Mouse (Mus musculus) midbrain, embryonic 14.5 days (tissue): ENCODE data around the gene Sertm1. TPM values are rescaled to one million over a fixed set of nuclear protein-coding genes. Genes with fewer than 3 reads are reported as not detected.

ENCODE experiments used
- ATAC-seq: fragments of 200-750 bp; cut with Nextera tagmentation; 2 replicates; pipeline ENCODE4 v1.8.0; 2017; ENCODE audit warnings: moderate number of reproducible peaks, moderate library complexity; ENCODE audit not compliant: low FRiP score, low TSS enrichment
- DNase-seq: peaks from one replicate; pipeline ENCODE4 v3.0.0-alpha.2; 2015
- H3K27ac ChIP-seq: fragments of 300-500 bp; sonication (generic); replicated peaks from 2 replicates; pipeline ENCODE4 v1.5.1; 2014; ENCODE audit warnings: mild to moderate bottlenecking, low read depth, low read length, moderate library complexity
- H3K27me3 ChIP-seq: fragments of 300-500 bp; sonication (generic); 2 replicates; pipeline ENCODE4 v1.6.1; 2014; ENCODE audit warnings: low read length, control low read depth, mixed read lengths; ENCODE audit not compliant: control insufficient read depth, insufficient read depth
- H3K36me3 ChIP-seq: fragments of 300-500 bp; sonication (generic); 2 replicates; pipeline ENCODE4 v1.6.1; 2014; ENCODE audit warnings: low read length, control low read depth; ENCODE audit not compliant: control insufficient read depth, insufficient read depth
- H3K4me1 ChIP-seq: fragments of 300-500 bp; sonication (generic); 2 replicates; pipeline ENCODE4 v1.6.1; 2014; ENCODE audit warnings: mild to moderate bottlenecking, antibody characterized with exemption, low read length, control low read depth; ENCODE audit not compliant: control insufficient read depth, insufficient read depth
- H3K4me2 ChIP-seq: fragments of 300-500 bp; sonication (generic); 2 replicates; pipeline ENCODE4 v1.6.1; 2014; ENCODE audit warnings: mild to moderate bottlenecking, low read length, moderate library complexity
- H3K4me3 ChIP-seq: fragments of 300-500 bp; sonication (generic); replicated peaks from 2 replicates; pipeline ENCODE4 v1.5.1; 2014; ENCODE audit warnings: low read depth, low read length
- H3K9ac ChIP-seq: fragments of 300-500 bp; sonication (generic); replicated peaks from 2 replicates; pipeline ENCODE4 v1.6.1; 2014; ENCODE audit warnings: mild to moderate bottlenecking, low read length, moderate library complexity
- H3K9me3 ChIP-seq: fragments of 300-500 bp; sonication (generic); 2 replicates; pipeline ENCODE4 v1.6.1; 2016; ENCODE audit warnings: low read length, control low read depth, mixed read lengths; ENCODE audit not compliant: control insufficient read depth
- WGBS: fragments of 180-500 bp; shearing (Covaris S2); extraction: QIAGEN DNeasy Blood & Tissue Kit; methylation state at CpG from one replicate; pipeline ENCODE4 v1.1.7; 2014; 5-methylcytosine and 5-hydroxymethylcytosine counted together
- polyA plus RNA-seq: library from polyadenylated mRNA; unstranded; fragments of >200 nt; fragmentation: Nextera tagmentation; extraction: Ambion mirVana; gene quantifications from 2 replicates; pipeline ENCODE4 v1.2.1, GENCODE M21; 2014

Sertm1 gene
- polyA plus RNA-seq, result 1.3 and 2.7 TPM in 2 replicates

DNA sequence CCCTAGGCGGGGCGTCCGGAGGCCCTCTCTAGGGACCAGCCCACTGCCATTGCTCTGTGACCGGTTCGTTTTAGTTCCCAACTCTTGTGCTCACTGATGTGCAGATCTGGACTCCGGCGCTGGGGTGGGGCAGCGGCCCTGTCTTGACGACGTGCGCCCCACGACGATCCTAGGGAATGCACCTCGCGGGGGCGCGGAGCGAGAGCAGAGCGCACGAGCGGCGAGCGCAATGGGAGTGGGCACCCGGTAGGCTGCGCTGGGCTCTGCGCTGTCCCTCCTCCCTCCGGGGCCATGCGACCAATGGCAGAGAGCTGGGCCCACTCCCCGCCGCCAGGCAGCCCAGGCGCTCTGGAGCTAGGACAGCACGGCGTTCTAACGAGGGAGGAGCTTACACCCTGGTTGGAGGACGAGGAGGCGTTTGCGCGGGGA is at the start of gene Sertm1:
Gene Sertm1, minus strand, starts transcription at position 245 of the 429 bp plus-strand sequence.
- H3K27ac ChIP-seq, result no peak within 1 kb of the TSS
- peak; percentile 97 for ATAC-seq
- no peaks in the 10 kb centered on the region for H3K36me3 ChIP-seq
- peak within 1 kb of the TSS; percentile 54 for H3K4me3 ChIP-seq
- WGBS, result 0% methylated on average over 38 of the region's 38 CpGs
- peaks cover 19% of the 10 kb centered on the region for H3K27me3 ChIP-seq
- peak; percentile 86 for DNase-seq
- H3K4me1 ChIP-seq, result peaks cover 10% of the 10 kb centered on the region; the same call in 1 of the 2 replicates
- H3K4me2 ChIP-seq, result peak within 1 kb of the TSS; percentile 95
- H3K9me3 ChIP-seq, result no peaks in the 10 kb centered on the region
- peak within 1 kb of the TSS; percentile 60 for H3K9ac ChIP-seq

DNA sequence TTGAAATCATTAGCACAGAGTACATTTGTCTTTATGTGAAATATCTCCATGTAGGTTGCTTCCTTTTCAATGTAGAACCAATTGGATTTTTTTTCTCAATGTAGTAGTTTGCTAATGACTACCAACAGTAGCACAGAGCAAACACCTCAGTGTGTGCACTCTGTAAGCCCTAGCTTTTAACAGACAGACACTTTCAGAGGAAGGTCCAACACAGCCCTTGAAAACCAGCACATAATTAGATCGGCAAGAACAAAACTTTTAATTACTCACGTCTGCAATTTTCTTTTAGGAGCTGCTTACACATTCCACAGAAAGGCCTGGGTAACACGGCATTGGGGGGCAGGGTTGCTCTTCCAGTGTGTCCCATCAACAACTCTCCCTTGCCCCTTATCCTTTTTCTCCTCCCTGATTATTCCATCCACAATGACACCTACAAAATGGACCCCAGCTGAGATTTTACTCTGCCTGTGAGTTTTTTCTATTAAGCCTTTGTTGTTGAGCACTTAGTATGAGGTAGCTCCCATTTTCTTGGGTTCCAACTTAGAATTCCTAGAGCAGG is 49.3 kb upstream of the Sertm1 start:
- no peak overlapping the region for H3K4me2 ChIP-seq

DNA sequence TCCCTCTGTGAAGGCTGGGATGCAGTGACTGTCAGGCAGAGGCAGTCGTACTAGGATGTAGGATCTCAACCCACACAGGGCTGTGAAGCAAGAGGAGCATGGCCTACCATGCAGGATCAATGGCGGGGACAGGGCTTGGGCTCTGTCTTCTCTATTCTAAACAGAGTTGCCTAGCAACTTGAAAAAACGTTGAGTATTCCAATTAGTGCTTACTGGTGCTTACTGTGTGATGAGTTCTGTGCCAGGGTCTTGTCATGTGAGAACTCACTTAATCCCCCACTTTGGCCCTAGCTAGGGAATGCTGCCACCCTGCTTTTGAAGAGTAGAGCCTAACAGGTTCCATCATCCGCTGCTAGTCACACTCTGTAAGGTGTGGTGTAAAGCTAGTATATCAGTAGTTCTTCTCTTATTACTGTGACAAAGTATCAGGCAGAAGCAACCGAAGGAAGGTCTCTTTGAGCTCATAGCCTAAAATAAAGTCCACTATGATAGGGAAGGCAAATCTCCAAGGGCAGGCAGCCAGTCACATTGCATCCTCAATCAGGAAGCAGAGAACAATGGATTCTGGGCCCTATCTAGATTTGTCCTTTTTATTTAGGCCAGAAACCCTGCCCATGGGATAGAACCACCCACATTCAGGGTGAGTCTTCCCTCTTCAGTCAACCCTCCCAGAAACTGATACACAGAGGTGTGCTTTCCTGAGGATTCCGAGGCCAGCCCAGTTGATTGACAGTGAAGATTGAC is 27.6 kb upstream of the Sertm1 start:
- H3K4me3 ChIP-seq, result no peak overlapping the region
- H3K9ac ChIP-seq, result no peak overlapping the region
- no peaks in the 10 kb centered on the region for H3K27me3 ChIP-seq
- peak; percentile 25 for DNase-seq
- no peak for ATAC-seq
- no peaks in the 10 kb centered on the region for H3K4me1 ChIP-seq
- H3K27ac ChIP-seq, result no peak overlapping the region
- H3K9me3 ChIP-seq, result no peaks in the 10 kb centered on the region
- no peaks in the 10 kb centered on the region for H3K36me3 ChIP-seq
- WGBS, result 57% methylated on average over 6 of the region's 6 CpGs
- H3K4me2 ChIP-seq, result no peak overlapping the region

More for the DNA sequence above, 49.3 kb upstream of the Sertm1 start:
- H3K27ac ChIP-seq, result no peak overlapping the region
- DNase-seq (no peak), ATAC-seq (no peak)
- H3K27me3 ChIP-seq, result no peaks in the 10 kb centered on the region
- H3K4me3 ChIP-seq, result no peak overlapping the region
- 13% methylated on average over 3 of the region's 3 CpGs for WGBS
- no peaks in the 10 kb centered on the region for H3K9me3 ChIP-seq
- H3K36me3 ChIP-seq, result no peaks in the 10 kb centered on the region
- 0 out of 2 replicates have a peak, but pooled peaks cover 5% of the 10 kb centered on the region for H3K4me1 ChIP-seq
- no peak overlapping the region for H3K9ac ChIP-seq

DNA sequence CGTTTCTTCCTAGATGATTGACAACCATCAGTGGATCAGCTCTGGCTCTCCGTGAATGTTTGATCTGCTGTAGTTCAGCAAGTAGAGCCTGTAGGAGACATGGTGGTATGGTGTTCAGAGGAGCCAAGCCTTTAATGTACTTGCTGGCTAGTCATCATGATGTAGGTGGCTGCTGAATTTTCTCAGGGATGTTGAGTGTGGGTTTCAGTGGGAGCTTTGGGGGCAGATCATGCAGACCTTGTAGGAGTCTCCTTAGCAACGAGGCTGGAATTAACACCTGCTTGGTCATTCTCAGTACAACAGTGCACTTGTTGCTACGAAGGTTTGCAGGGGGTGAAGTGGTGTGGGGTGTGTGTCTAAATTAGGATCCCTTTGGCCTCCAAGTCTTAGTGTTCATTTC is 18.8 kb upstream of the Sertm1 start:
- no peak for ATAC-seq
- H3K27ac ChIP-seq, result no peak overlapping the region
- no peaks in the 10 kb centered on the region for H3K36me3 ChIP-seq
- H3K9ac ChIP-seq, result no peak overlapping the region
- WGBS, result 64% methylated on average over 4 of the region's 4 CpGs
- no peaks in the 10 kb centered on the region for H3K9me3 ChIP-seq
- no peak for DNase-seq
- no peak overlapping the region for H3K4me2 ChIP-seq
- no peaks in the 10 kb centered on the region for H3K4me1 ChIP-seq
- H3K4me3 ChIP-seq, result no peak overlapping the region
- H3K27me3 ChIP-seq, result no peaks in the 10 kb centered on the region

DNA sequence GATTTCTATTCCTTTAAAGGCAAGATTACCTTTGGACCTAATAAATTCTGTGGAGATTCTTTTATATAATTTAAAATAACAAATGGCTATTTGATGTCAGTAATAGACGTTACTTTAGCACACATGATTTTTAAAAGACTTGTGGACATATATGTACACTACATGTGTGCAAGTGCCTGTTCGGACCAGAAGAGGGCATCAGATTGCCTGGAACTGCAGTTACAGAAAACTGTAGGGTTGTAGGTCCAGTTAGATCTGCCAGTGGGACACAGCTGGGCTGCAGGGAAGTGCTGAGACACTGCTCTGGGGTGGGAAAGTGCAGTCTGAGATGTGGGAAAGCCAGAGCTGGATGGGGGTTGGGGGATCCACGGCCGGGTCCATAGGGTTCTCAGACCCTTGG is 16.9 kb upstream of the Sertm1 start:
- Histone ChIP-seq H3K27ac (no peak overlapping the region), H3K9me3 (no peaks in the 10 kb centered on the region), H3K4me2 (no peak overlapping the region), H3K4me1 (no peaks in the 10 kb centered on the region), H3K36me3 (no peaks in the 10 kb centered on the region), H3K27me3 (no peaks in the 10 kb centered on the region), H3K9ac (no peak overlapping the region), H3K4me3 (no peak overlapping the region)
- WGBS, result 95% methylated on average over 4 of the region's 4 CpGs
- DNase-seq (no peak), ATAC-seq (no peak)

DNA sequence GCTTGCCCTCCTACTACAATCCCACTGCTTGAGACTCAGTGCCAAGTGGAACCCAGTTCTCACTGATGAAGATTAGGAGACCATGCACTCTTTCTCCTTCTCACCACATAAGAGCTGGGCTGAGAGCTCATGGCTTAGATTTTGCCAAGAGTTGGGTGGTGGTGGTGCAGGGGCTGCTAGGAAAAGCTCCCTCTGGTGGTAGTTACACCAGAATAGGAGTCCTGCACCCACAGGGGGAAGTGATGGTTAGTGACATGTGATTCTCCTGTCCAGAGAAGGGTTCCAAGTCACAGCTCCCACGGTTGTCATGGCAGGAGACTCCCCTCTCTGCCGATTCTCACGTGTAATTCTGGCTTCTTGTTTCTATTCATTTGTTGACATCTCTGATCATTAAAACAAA is 4.7 kb upstream of the Sertm1 start:
- no peak overlapping the region for H3K27ac ChIP-seq
- no peak overlapping the region for H3K4me2 ChIP-seq
- no peaks in the 10 kb centered on the region for H3K9me3 ChIP-seq
- H3K36me3 ChIP-seq, result no peaks in the 10 kb centered on the region
- H3K4me1 ChIP-seq, result peaks cover 7% of the 10 kb centered on the region; the same call in 1 of the 2 replicates
- DNase-seq (no peak), ATAC-seq (no peak)
- no peak overlapping the region for H3K9ac ChIP-seq
- WGBS, result 67% methylated on average over 3 of the region's 3 CpGs
- peaks cover 10% of the 10 kb centered on the region for H3K27me3 ChIP-seq
- H3K4me3 ChIP-seq, result no peak overlapping the region

DNA sequence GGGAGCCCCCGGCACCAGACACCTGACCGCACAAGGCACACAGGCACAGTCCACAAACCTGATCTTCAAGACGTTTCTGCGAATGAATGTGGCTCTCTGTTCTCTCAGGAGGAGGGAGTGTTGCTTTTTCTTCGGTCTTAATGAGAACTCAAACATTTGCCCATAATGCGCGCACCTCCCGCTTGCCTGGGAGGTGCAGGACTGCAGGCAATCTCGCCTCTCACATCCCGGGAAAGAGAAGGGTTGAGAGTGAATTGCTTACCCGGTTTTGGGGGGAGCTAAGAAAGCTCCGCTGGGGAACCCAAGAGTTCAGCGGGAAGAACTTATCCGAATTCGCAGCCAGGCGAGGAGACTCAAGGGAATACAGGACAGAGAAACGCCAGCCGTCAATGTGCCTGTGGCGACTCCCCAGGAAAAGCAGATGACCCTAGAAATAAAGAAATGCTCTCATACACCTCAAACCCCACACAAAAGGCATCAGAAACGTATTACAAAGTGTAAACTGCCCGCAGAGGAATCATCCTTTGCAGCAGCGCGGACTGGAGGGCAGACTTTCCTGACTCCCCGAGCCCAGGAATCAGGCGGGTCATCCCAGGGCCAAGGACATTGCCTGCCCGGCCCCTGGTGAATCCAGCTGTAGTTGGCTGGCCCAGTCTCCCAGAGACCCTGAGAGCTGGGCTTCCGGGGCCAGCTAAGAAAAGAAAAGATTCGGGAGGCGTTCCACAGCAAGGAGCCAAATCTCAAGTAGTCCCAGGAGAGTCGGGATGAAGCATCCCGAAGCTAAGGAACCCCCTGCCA is 643 bp downstream of the Sertm1 start:
- H3K4me3 ChIP-seq, result peak overlapping the region; percentile 54
- 2% methylated on average over 31 of the region's 31 CpGs for WGBS
- H3K4me2 ChIP-seq, result peak overlapping the region; percentile 95
- H3K9me3 ChIP-seq, result no peaks in the 10 kb centered on the region
- H3K4me1 ChIP-seq, result peaks cover 10% of the 10 kb centered on the region; the same call in 1 of the 2 replicates
- ATAC-seq, result no peak; the same call in 1 of the 2 replicates
- H3K27me3 ChIP-seq, result peaks cover 19% of the 10 kb centered on the region
- DNase-seq, result peak; percentile 45
- H3K9ac ChIP-seq, result peak overlapping the region; percentile 60
- no peaks in the 10 kb centered on the region for H3K36me3 ChIP-seq
- H3K27ac ChIP-seq, result no peak overlapping the region

DNA sequence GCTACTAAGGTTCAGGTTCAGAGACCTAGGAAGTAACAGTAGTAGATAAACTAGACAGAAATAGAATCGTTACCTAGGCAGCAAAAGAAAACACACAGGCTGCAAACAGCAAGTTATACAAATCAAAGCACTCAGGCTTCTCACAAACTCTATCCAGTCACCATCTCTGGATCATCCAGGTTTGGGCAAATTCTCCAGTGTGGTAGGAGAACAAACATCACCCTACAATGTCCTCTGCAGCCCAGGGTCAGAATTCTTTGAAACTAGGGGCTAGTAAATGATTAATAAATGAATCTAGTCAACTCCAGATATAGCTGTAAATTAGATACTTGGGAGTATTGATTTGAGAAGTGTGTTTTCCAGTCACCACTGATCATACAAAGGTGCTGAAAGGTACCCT is 6.8 kb downstream of the Sertm1 start:
- no peak overlapping the region for H3K4me2 ChIP-seq
- ATAC-seq (no peak), DNase-seq (no peak)
- no peaks in the 10 kb centered on the region for H3K36me3 ChIP-seq
- no peaks in the 10 kb centered on the region for H3K27me3 ChIP-seq
- no peak overlapping the region for H3K4me3 ChIP-seq
- H3K9ac ChIP-seq, result no peak overlapping the region
- no peak overlapping the region for H3K27ac ChIP-seq
- no peaks in the 10 kb centered on the region for H3K4me1 ChIP-seq
- WGBS, result 98% methylated on average over 1 of the region's 1 CpGs
- H3K9me3 ChIP-seq, result no peaks in the 10 kb centered on the region
